Mouse (Mus musculus): ENCODE data around the gene Mink1. TPM values are rescaled to one million over a fixed set of nuclear protein-coding genes. Genes with fewer than 3 reads are reported as not detected.

The Mink1 gene
- polyA plus RNA-seq, 1 experiment from 2014 or later, result 18.2 TPM

DNA sequence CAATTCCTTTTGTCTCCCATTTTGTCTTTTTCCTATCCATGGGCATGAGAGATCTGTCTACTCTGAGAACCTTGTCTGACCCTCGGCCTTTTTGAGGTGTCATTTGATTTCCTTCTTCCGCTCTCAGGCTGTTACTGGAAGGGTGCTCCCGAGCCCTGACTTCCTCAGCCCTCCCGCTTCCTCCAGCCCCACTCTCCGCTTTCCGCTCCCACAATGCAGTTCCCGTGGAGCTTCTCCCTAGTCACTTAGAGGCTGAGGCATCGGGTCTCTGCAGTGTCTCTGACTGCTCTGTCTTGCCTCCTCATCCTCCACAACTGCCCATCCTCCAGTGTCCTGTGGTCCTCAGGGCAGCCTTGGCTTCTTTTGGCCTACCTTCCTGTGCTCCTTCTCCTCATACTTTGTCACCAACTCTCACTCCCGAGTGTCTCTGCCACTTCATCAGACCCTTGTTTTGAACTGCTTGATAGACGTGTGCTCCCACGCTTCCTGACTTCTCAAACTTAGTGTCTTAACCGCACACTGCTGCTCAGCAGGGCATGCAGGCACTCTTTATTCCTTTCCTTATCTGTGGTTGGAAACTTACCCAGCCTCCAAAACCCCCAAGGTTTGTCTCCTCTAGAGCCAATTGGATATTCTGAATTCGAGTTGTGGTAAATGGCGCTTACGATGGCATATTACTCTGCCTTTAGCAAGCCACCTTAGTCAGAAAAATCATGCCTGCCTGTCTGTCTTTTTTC lies 31.7 kb downstream of the Mink1 start:
- Histone ChIP-seq H3K9me3 (replicated peaks; ENCODE audit: control insufficient read depth, low read length, poor library complexity, severe bottlenecking) (no peaks in the 10 kb centered on the region), H3K9ac (ENCODE audit: low read depth, low read length) (no peak overlapping the region), H3K4me3 (ENCODE audit: low read depth, low read length) (no peak overlapping the region), H3K36me3 (ENCODE audit: control insufficient read depth, insufficient read depth, low read length) (peaks cover 8% of the 10 kb centered on the region; the same call in 1 of the 2 replicates), H3K27ac (ENCODE audit: low read length) (no peak overlapping the region), H3K4me1 (ENCODE audit: control insufficient read depth, insufficient read depth, low read length) (no peaks in the 10 kb centered on the region), H3K4me2 (ENCODE audit: low read length) (no peak overlapping the region), H3K27me3 (ENCODE audit: control insufficient read depth, insufficient read depth, low read depth, low read length) (no peaks in the 10 kb centered on the region)
- ATAC-seq, result no peak
- WGBS, result 86% methylated on average over 15 of the region's 15 CpGs

DNA sequence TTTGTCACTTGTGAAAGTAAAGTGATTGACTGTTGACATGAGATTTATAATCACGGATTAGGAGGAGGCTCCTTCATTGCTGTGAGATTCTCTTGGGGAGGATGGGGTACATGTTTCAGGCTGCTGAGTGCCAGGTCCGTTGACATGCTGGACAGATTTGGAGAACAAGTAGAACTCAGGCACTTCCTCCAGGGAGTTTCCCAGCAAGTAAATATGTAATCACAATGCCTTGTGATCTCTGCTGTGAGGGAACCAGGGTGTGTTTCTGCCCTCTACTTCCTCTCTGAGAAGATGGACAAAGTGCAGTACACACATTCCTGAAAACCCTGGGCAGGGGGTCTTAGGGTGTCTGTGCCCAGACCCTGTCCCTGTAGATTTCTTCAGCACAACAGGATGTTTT lies 33.0 kb downstream of the Mink1 start:
- Histone ChIP-seq H3K9ac (ENCODE audit: low read depth, low read length) (no peak overlapping the region), H3K4me1 (ENCODE audit: control insufficient read depth, insufficient read depth, low read length) (no peaks in the 10 kb centered on the region), H3K27me3 (ENCODE audit: control insufficient read depth, insufficient read depth, low read depth, low read length) (no peaks in the 10 kb centered on the region), H3K9me3 (replicated peaks; ENCODE audit: control insufficient read depth, low read length, poor library complexity, severe bottlenecking) (no peaks in the 10 kb centered on the region), H3K36me3 (ENCODE audit: control insufficient read depth, insufficient read depth, low read length) (peaks cover 10% of the 10 kb centered on the region; the same call in 1 of the 2 replicates), H3K4me3 (ENCODE audit: low read depth, low read length) (no peak overlapping the region), H3K27ac (ENCODE audit: low read length) (no peak overlapping the region), H3K4me2 (ENCODE audit: low read length) (no peak overlapping the region)
- WGBS, result 79% methylated on average over 2 of the region's 2 CpGs
- ATAC-seq, result no peak

DNA sequence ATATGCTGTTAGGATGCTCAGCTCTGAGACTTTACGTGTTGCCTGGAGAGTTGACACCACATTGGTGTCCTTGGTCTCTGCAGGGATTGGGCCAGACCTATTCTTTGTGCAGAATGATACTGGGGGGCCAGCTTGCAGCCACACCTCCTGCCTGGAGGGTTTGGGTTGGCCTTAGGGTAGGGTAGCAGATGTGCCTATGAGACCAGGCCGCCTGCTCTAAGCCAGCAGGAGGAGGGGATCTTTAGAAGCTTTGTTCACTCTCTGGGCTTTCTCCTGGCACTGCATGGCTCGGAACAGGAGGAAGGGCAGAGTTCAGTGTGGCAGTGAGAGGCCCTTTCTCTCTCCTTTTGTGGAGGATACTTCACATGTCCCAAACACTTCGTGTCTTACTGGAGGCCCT lies 33.4 kb downstream of the Mink1 start:
- Histone ChIP-seq H3K4me3 (ENCODE audit: low read depth, low read length) (no peak overlapping the region), H3K27me3 (ENCODE audit: control insufficient read depth, insufficient read depth, low read depth, low read length) (no peaks in the 10 kb centered on the region), H3K27ac (ENCODE audit: low read length) (no peak overlapping the region), H3K9me3 (replicated peaks; ENCODE audit: control insufficient read depth, low read length, poor library complexity, severe bottlenecking) (no peaks in the 10 kb centered on the region), H3K4me1 (ENCODE audit: control insufficient read depth, insufficient read depth, low read length) (no peaks in the 10 kb centered on the region), H3K36me3 (ENCODE audit: control insufficient read depth, insufficient read depth, low read length) (peaks cover 10% of the 10 kb centered on the region; the same call in 1 of the 2 replicates), H3K9ac (ENCODE audit: low read depth, low read length) (no peak overlapping the region), H3K4me2 (ENCODE audit: low read length) (no peak overlapping the region)
- WGBS, result 22% methylated on average over 4 of the region's 4 CpGs
- no peak for ATAC-seq

GRCm38 (mm10) chr11:70597301-70597700 lies 34.6 kb downstream of the Mink1 start:
- no peak for ATAC-seq
- no peak overlapping the region for H3K4me3 ChIP-seq (ENCODE audit: low read depth, low read length)
- no peaks in the 10 kb centered on the region for H3K27me3 ChIP-seq (ENCODE audit: control insufficient read depth, insufficient read depth, low read depth, low read length)
- H3K9ac ChIP-seq (ENCODE audit: low read depth, low read length), result no peak overlapping the region
- WGBS, result 87% methylated on average over 6 of the region's 6 CpGs
- H3K27ac ChIP-seq (ENCODE audit: low read length), result no peak overlapping the region
- peaks cover 10% of the 10 kb centered on the region for H3K36me3 ChIP-seq (ENCODE audit: control insufficient read depth, insufficient read depth, low read length)
- H3K4me1 ChIP-seq (ENCODE audit: control insufficient read depth, insufficient read depth, low read length), result no peaks in the 10 kb centered on the region
- H3K9me3 ChIP-seq (replicated peaks; ENCODE audit: control insufficient read depth, low read length, poor library complexity, severe bottlenecking), result no peaks in the 10 kb centered on the region
- H3K4me2 ChIP-seq (ENCODE audit: low read length), result no peak overlapping the region

- no peak for ATAC-seq
- no peaks in the 10 kb centered on the region for H3K4me1 ChIP-seq (ENCODE audit: control insufficient read depth, insufficient read depth, low read length)
- H3K27ac ChIP-seq (ENCODE audit: low read length), result no peak overlapping the region
- 95% methylated on average over 9 of the region's 9 CpGs for WGBS
- no peaks in the 10 kb centered on the region for H3K27me3 ChIP-seq (ENCODE audit: control insufficient read depth, insufficient read depth, low read depth, low read length)
- no peaks in the 10 kb centered on the region for H3K9me3 ChIP-seq (replicated peaks; ENCODE audit: control insufficient read depth, low read length, poor library complexity, severe bottlenecking)
- H3K4me3 ChIP-seq (ENCODE audit: low read depth, low read length), result no peak overlapping the region
- H3K4me2 ChIP-seq (ENCODE audit: low read length), result no peak overlapping the region
- H3K9ac ChIP-seq (ENCODE audit: low read depth, low read length), result no peak overlapping the region
- H3K36me3 ChIP-seq (ENCODE audit: control insufficient read depth, insufficient read depth, low read length), result peaks cover 13% of the 10 kb centered on the region
These were observed 35.8 kb downstream of the Mink1 start for GRCm38 (mm10) chr11:70598451-70598953.

GRCm38 (mm10) chr11:70605024-70605566 lies 42.4 kb downstream of the Mink1 start:
- peaks cover 33% of the 10 kb centered on the region for H3K36me3 ChIP-seq (ENCODE audit: control insufficient read depth, insufficient read depth, low read length)
- H3K4me1 ChIP-seq (ENCODE audit: control insufficient read depth, insufficient read depth, low read length), result no peaks in the 10 kb centered on the region
- H3K4me2 ChIP-seq (ENCODE audit: low read length), result no peak overlapping the region
- no peaks in the 10 kb centered on the region for H3K9me3 ChIP-seq (replicated peaks; ENCODE audit: control insufficient read depth, low read length, poor library complexity, severe bottlenecking)
- no peak overlapping the region for H3K4me3 ChIP-seq (ENCODE audit: low read depth, low read length)
- no peak for ATAC-seq
- H3K27ac ChIP-seq (ENCODE audit: low read length), result no peak overlapping the region
- H3K9ac ChIP-seq (ENCODE audit: low read depth, low read length), result no peak overlapping the region
- WGBS, result 51% methylated on average over 14 of the region's 14 CpGs
- H3K27me3 ChIP-seq (ENCODE audit: control insufficient read depth, insufficient read depth, low read depth, low read length), result no peaks in the 10 kb centered on the region

DNA sequence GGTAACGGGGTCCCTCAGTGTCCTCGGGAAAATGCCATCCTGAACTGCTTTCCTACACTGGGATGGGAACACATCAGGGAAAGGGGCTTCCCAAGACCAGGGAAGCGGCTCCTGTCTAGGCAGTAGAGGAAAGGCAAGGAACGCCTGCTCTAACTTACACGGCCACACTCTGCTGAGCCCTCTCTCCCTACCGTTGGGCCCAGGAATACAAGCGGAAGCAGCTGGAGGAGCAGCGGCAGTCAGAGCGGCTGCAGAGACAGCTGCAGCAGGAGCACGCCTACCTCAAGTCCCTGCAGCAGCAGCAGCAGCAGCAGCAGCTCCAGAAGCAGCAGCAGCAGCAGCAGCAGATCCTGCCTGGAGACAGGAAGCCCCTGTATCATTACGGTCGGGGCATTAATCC lies 44.0 kb downstream of the Mink1 start:
- Histone ChIP-seq H3K9ac (ENCODE audit: low read depth, low read length) (no peak overlapping the region), H3K27me3 (ENCODE audit: control insufficient read depth, insufficient read depth, low read depth, low read length) (no peaks in the 10 kb centered on the region), H3K4me2 (ENCODE audit: low read length) (no peak overlapping the region), H3K9me3 (replicated peaks; ENCODE audit: control insufficient read depth, low read length, poor library complexity, severe bottlenecking) (no peaks in the 10 kb centered on the region), H3K27ac (ENCODE audit: low read length) (no peak overlapping the region), H3K4me1 (ENCODE audit: control insufficient read depth, insufficient read depth, low read length) (no peaks in the 10 kb centered on the region), H3K4me3 (ENCODE audit: low read depth, low read length) (no peak overlapping the region), H3K36me3 (ENCODE audit: control insufficient read depth, insufficient read depth, low read length) (peaks cover 39% of the 10 kb centered on the region)
- WGBS, result 81% methylated on average over 12 of the region's 12 CpGs
- no peak for ATAC-seq

DNA sequence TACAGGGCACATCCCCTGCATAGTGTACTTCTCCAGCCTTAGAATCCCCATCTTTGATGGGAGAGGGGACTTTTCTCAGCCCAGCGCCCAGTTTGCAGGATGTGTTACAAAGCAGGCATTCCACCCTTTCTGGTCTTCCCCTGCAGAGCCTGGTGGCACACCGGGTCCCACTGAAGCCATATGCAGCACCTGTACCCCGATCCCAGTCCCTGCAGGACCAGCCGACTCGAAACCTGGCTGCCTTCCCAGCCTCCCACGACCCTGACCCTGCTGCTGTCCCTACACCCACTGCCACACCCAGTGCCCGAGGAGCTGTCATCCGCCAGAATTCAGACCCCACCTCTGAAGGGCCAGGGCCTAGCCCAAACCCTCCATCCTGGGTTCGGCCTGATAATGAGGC lies 44.9 kb downstream of the Mink1 start:
- WGBS, result 94% methylated on average over 9 of the region's 9 CpGs
- no peak overlapping the region for H3K4me3 ChIP-seq (ENCODE audit: low read depth, low read length)
- no peaks in the 10 kb centered on the region for H3K4me1 ChIP-seq (ENCODE audit: control insufficient read depth, insufficient read depth, low read length)
- no peak overlapping the region for H3K9ac ChIP-seq (ENCODE audit: low read depth, low read length)
- H3K4me2 ChIP-seq (ENCODE audit: low read length), result no peak overlapping the region
- H3K27ac ChIP-seq (ENCODE audit: low read length), result no peak overlapping the region
- ATAC-seq, result no peak
- no peaks in the 10 kb centered on the region for H3K9me3 ChIP-seq (replicated peaks; ENCODE audit: control insufficient read depth, low read length, poor library complexity, severe bottlenecking)
- peaks cover 44% of the 10 kb centered on the region for H3K36me3 ChIP-seq (ENCODE audit: control insufficient read depth, insufficient read depth, low read length)
- H3K27me3 ChIP-seq (ENCODE audit: control insufficient read depth, insufficient read depth, low read depth, low read length), result no peaks in the 10 kb centered on the region

GRCm38 (mm10) chr11:70608381-70609066 lies 45.8 kb downstream of the Mink1 start:
- Histone ChIP-seq H3K27me3 (ENCODE audit: control insufficient read depth, insufficient read depth, low read depth, low read length) (no peaks in the 10 kb centered on the region), H3K36me3 (ENCODE audit: control insufficient read depth, insufficient read depth, low read length) (peaks cover 45% of the 10 kb centered on the region), H3K4me3 (ENCODE audit: low read depth, low read length) (no peak overlapping the region), H3K9me3 (replicated peaks; ENCODE audit: control insufficient read depth, low read length, poor library complexity, severe bottlenecking) (no peaks in the 10 kb centered on the region), H3K4me2 (ENCODE audit: low read length) (no peak overlapping the region), H3K9ac (ENCODE audit: low read depth, low read length) (no peak overlapping the region), H3K27ac (ENCODE audit: low read length) (no peak overlapping the region), H3K4me1 (ENCODE audit: control insufficient read depth, insufficient read depth, low read length) (no peaks in the 10 kb centered on the region)
- no peak for ATAC-seq
- 83% methylated on average over 26 of the region's 26 CpGs for whole genome bisulfite sequencing
